Comparison of ENCODE assay signal across 29 mouse cellular contexts in genomic region chr1:54355485-54355884, GRCm38 (mm10).
DNase-seq lines count a peak whose midpoint lies in the region; ATAC-seq lines count a peak whose summit lies in the region.
"Had no signal": no experiment of that assay in that cellular context is flagged by ENCODE, and none has a peak within 500 bp of the region (broad histone marks: within the 10 kb centered on the region; RNA-seq: fewer than 3 reads in every experiment).

No protein-coding gene starts in this region.

- no peak overlapping the region for H3K4me3 ChIP-seq in heart, embryonic 15.5 days
- H3K4me3 ChIP-seq: embryonic facial prominence, embryonic 10.5 days; embryonic facial prominence, embryonic 15.5 days; forebrain, embryonic 12.5 days; hindbrain, embryonic 10.5 days; limb, embryonic 13.5 days; midbrain, embryonic 13.5 days; neural tube, embryonic 15.5 days had no signal

- no peaks in the 10 kb centered on the region for H3K36me3 ChIP-seq in heart, embryonic 15.5 days
- H3K36me3 ChIP-seq: embryonic facial prominence, embryonic 10.5 days; embryonic facial prominence, embryonic 15.5 days; forebrain, embryonic 12.5 days; hindbrain, embryonic 10.5 days; limb, embryonic 13.5 days; midbrain, embryonic 13.5 days; neural tube, embryonic 15.5 days had no signal

- ATAC-seq in heart, embryonic 15.5 days (replicated peaks; ENCODE audit: insufficient number of reproducible peaks, insufficient read depth, low FRiP score, low read depth) = peak; percentile 53; the same call in 1 of the 2 replicates
- ATAC-seq in CD4-positive, CD25-positive, alpha-beta regulatory T cell, adult 4 months = no peak
- ATAC-seq: activated CD4-positive, CD25-positive, alpha-beta regulatory T cell, adult 4 months; forebrain, postnatal 0 days; hindbrain, postnatal 0 days; intestine, embryonic 16.5 days; liver, postnatal 0 days; midbrain, embryonic 13.5 days had no signal

- no peaks in the 10 kb centered on the region; the same call in 1 of the 2 replicates for H3K4me1 ChIP-seq in heart, embryonic 15.5 days (replicated peaks)
- H3K4me1 ChIP-seq: embryonic facial prominence, embryonic 10.5 days; embryonic facial prominence, embryonic 15.5 days; forebrain, embryonic 12.5 days; hindbrain, embryonic 10.5 days; limb, embryonic 13.5 days; midbrain, embryonic 13.5 days; neural tube, embryonic 15.5 days had no signal

- no peak overlapping the region; the same call in 1 of the 2 replicates for H3K27ac ChIP-seq in heart, embryonic 15.5 days
- H3K27ac ChIP-seq: embryonic facial prominence, embryonic 10.5 days; embryonic facial prominence, embryonic 15.5 days; forebrain, embryonic 12.5 days; hindbrain, embryonic 10.5 days; hindbrain, postnatal 0 days; kidney, postnatal 0 days; limb, embryonic 13.5 days; macrophage; midbrain, embryonic 13.5 days; neural tube, embryonic 15.5 days had no signal

- H3K9ac ChIP-seq in heart, embryonic 15.5 days = no peak overlapping the region
- H3K9ac ChIP-seq: embryonic facial prominence, embryonic 15.5 days; forebrain, embryonic 12.5 days; forebrain, postnatal 0 days; limb, embryonic 13.5 days; liver, postnatal 0 days; midbrain, embryonic 13.5 days; neural tube, embryonic 15.5 days had no signal

- H3K27me3 ChIP-seq in heart, embryonic 15.5 days = no peaks in the 10 kb centered on the region
- H3K27me3 ChIP-seq: CH12.LX; embryonic facial prominence, embryonic 15.5 days; forebrain, embryonic 12.5 days; limb, embryonic 13.5 days; midbrain, embryonic 13.5 days; neural tube, embryonic 15.5 days had no signal

- 43% methylated on average over 5 of the region's 5 CpGs for WGBS in heart, embryonic 15.5 days

- no peak overlapping the region for H3K4me2 ChIP-seq in heart, embryonic 15.5 days
- H3K4me2 ChIP-seq: embryonic facial prominence, embryonic 15.5 days; forebrain, embryonic 12.5 days; limb, embryonic 13.5 days; liver, embryonic 11.5 days; midbrain, embryonic 13.5 days; neural tube, embryonic 15.5 days had no signal

- H3K9me3 ChIP-seq in heart, embryonic 15.5 days (replicated peaks) = no peaks in the 10 kb centered on the region
- H3K9me3 ChIP-seq: embryonic facial prominence, embryonic 10.5 days; embryonic facial prominence, embryonic 15.5 days; forebrain, embryonic 12.5 days; hindbrain, embryonic 10.5 days; limb, embryonic 13.5 days; midbrain, embryonic 13.5 days; neural tube, embryonic 15.5 days had no signal

- DNase-seq in heart, adult 8-10 months (ENCODE audit: low spot score) = peak; percentile 19
- DNase-seq in heart, adult 9 months (ENCODE audit: low spot score in 2 of 2) = peak; percentile 23 to 32
- DNase-seq in heart, postnatal 4 days = peak; percentile 20
- DNase-seq in spleen, adult 18-20 months = no peak
- DNase-seq: adrenal gland, adult 2 months; adrenal gland, postnatal 36 days; B cell, adult 2 months; cerebellum, adult 18-20 months; forebrain, postnatal 0 days; kidney, postnatal 4 days; liver, postnatal 0 days; right cerebral cortex, postnatal 4 days; thymus, postnatal 4 days had no signal

Comparison
In these comparisons a context has a peak if more than half of its experiments do, and no peak if none do; other contexts are left out.
1. DNase-seq: peak in heart, adult 8-10 months (single experiment), heart, adult 9 months (2 of 2) and heart, postnatal 4 days (single experiment); none in spleen, adult 18-20 months (0 of 2).